10 mouse cellular contexts compared by ENCODE assay signal in genomic region chr12:118530514-118530913, GRCm38 (mm10).
DNase-seq lines count a peak whose midpoint lies in the region; ATAC-seq and TF ChIP-seq lines count a peak whose summit lies in the region.
"Had no signal": no experiment of that assay in that cellular context is flagged by ENCODE, and none has a peak within 500 bp of the region (broad histone marks: within the 10 kb centered on the region; RNA-seq: fewer than 3 reads in every experiment).

No protein-coding gene starts in this region.

- no peak for TF ChIP-seq CTCF in stomach, postnatal 0 days (IDR thresholded peaks at IDR 0.05; ENCODE audit: low read depth)

- no peak for TF ChIP-seq EP300 in stomach, postnatal 0 days (optimal IDR thresholded peaks at IDR 0.05)

- 3% methylated on average over 10 of the region's 10 CpGs for WGBS in heart, embryonic 12.5 days
- WGBS in stomach, embryonic 15.5 days: under 1% methylated on average over 10 of the region's 10 CpGs
- 2% methylated on average over 10 of the region's 10 CpGs for WGBS in stomach, postnatal 0 days
- 1% methylated on average over 10 of the region's 10 CpGs for WGBS in limb, embryonic 13.5 days

- H3K27ac ChIP-seq in heart, embryonic 12.5 days (ENCODE audit: poor library complexity, severe bottlenecking): no peak overlapping the region
- H3K27ac ChIP-seq in stomach, embryonic 15.5 days: no peak overlapping the region
- H3K27ac ChIP-seq in stomach, postnatal 0 days (replicated peaks): no peak overlapping the region
- no peak overlapping the region for H3K27ac ChIP-seq in limb, embryonic 13.5 days

- no peak for DNase-seq in heart, adult 9 months (ENCODE audit: low spot score in 2 of 2)
- no peak for DNase-seq in stomach, postnatal 0 days (ENCODE audit: low spot score)
- no peak for DNase-seq in layer of hippocampus, postnatal 36 days
- DNase-seq in gastrocnemius, postnatal 36 days: no peak
- DNase-seq in thymus, postnatal 10 days (ENCODE audit: low spot score in 2 of 2): no peak
- DNase-seq: lung, postnatal 14 days had no signal

- intact Hi-C loops in gastrocnemius, postnatal 36 days (cut with DNase I): no loop called here

- H3K27me3 ChIP-seq in heart, embryonic 12.5 days (replicated peaks): peaks cover 47% of the 10 kb centered on the region
- H3K27me3 ChIP-seq in stomach, embryonic 15.5 days (replicated peaks): peaks cover 26% of the 10 kb centered on the region
- peaks cover 2% of the 10 kb centered on the region; the same call in 1 of the 2 replicates for H3K27me3 ChIP-seq in stomach, postnatal 0 days (ENCODE audit: control insufficient read depth, insufficient read depth, low read length)
- peaks cover 45% of the 10 kb centered on the region for H3K27me3 ChIP-seq in limb, embryonic 13.5 days
- H3K27me3 ChIP-seq: Patski had no signal

- ATAC-seq in heart, embryonic 12.5 days (ENCODE audit: insufficient number of reproducible peaks, low FRiP score): no peak
- ATAC-seq in stomach, embryonic 15.5 days (ENCODE audit: insufficient read depth, low FRiP score, low read depth): no peak
- no peak for ATAC-seq in stomach, postnatal 0 days (ENCODE audit: low FRiP score, low TSS enrichment)
- ATAC-seq in limb, embryonic 13.5 days (ENCODE audit: low FRiP score, low read depth): no peak
- ATAC-seq: Patski had no signal

- H3K4me1 ChIP-seq in heart, embryonic 12.5 days (replicated peaks): peaks cover 12% of the 10 kb centered on the region
- 0 out of 2 replicates have a peak, but pooled peaks cover 6% of the 10 kb centered on the region for H3K4me1 ChIP-seq in stomach, embryonic 15.5 days
- no peaks in the 10 kb centered on the region for H3K4me1 ChIP-seq in stomach, postnatal 0 days (replicated peaks; ENCODE audit: control insufficient read depth, insufficient read depth)
- H3K4me1 ChIP-seq in limb, embryonic 13.5 days: peaks cover 15% of the 10 kb centered on the region

- H3K9me3 ChIP-seq in heart, embryonic 12.5 days (replicated peaks): no peaks in the 10 kb centered on the region
- H3K9me3 ChIP-seq in stomach, embryonic 15.5 days: no peaks in the 10 kb centered on the region
- no peaks in the 10 kb centered on the region for H3K9me3 ChIP-seq in stomach, postnatal 0 days (ENCODE audit: control insufficient read depth, low read length)
- no peaks in the 10 kb centered on the region for H3K9me3 ChIP-seq in limb, embryonic 13.5 days

- H3K4me3 ChIP-seq in heart, embryonic 12.5 days: no peak overlapping the region
- no peak overlapping the region for H3K4me3 ChIP-seq in stomach, embryonic 15.5 days (replicated peaks)
- H3K4me3 ChIP-seq in stomach, postnatal 0 days (ENCODE audit: low read depth, low read length): no peak overlapping the region
- peak overlapping the region; percentile 33 for H3K4me3 ChIP-seq in limb, embryonic 13.5 days

- H3K4me2 ChIP-seq in heart, embryonic 12.5 days: peak overlapping the region; percentile 74
- H3K4me2 ChIP-seq in stomach, embryonic 15.5 days: peak overlapping the region; percentile 49
- H3K4me2 ChIP-seq in stomach, postnatal 0 days (replicated peaks; ENCODE audit: low read depth): no peak overlapping the region
- H3K4me2 ChIP-seq in limb, embryonic 13.5 days (replicated peaks): peak overlapping the region; percentile 62

- no peak overlapping the region for H3K9ac ChIP-seq in heart, embryonic 12.5 days
- H3K9ac ChIP-seq in stomach, embryonic 15.5 days: no peak overlapping the region
- H3K9ac ChIP-seq in stomach, postnatal 0 days (ENCODE audit: low read length): no peak overlapping the region
- no peak overlapping the region for H3K9ac ChIP-seq in limb, embryonic 13.5 days

- H3K36me3 ChIP-seq in heart, embryonic 12.5 days: no peaks in the 10 kb centered on the region
- no peaks in the 10 kb centered on the region for H3K36me3 ChIP-seq in stomach, embryonic 15.5 days
- no peaks in the 10 kb centered on the region for H3K36me3 ChIP-seq in stomach, postnatal 0 days (ENCODE audit: control insufficient read depth, insufficient read depth, low read length)
- H3K36me3 ChIP-seq in limb, embryonic 13.5 days: no peaks in the 10 kb centered on the region
